Mouse (Mus musculus) myocyte (in vitro differentiated cells): ENCODE data around the gene Apol9a.

Experiments
- CEBPB ChIP-seq: IDR thresholded peaks from 2 replicates; pipeline ENCODE4 v1.6.1; 2011; ENCODE audit warnings: mild to moderate bottlenecking, moderate library complexity; ENCODE audit not compliant: poor library complexity, insufficient read depth, severe bottlenecking
- E2F4 ChIP-seq: IDR thresholded peaks from one replicate; pipeline ENCODE4 v1.6.1; 2011; ENCODE audit warnings: mild to moderate bottlenecking, control low read depth, moderate library complexity; ENCODE audit not compliant: insufficient read depth
- MYOD1 ChIP-seq, 3 experiments: IDR thresholded peaks; one replicate each; pipeline ENCODE4 v1.6.1; 2011; ENCODE audit warnings: control low read depth in 2 of 3, low read depth in 2 of 3, mild to moderate bottlenecking in 2 of 3, moderate library complexity in 1 of 3; ENCODE audit not compliant: insufficient read length in 2 of 3, control insufficient read depth in 1 of 3
- MYOG ChIP-seq, 3 experiments: IDR thresholded peaks; one replicate each; pipeline ENCODE4 v1.6.1; 2011; ENCODE audit warnings: control low read depth in 2 of 3, low read depth in 2 of 3, mild to moderate bottlenecking in 2 of 3; ENCODE audit not compliant: insufficient read length in 2 of 3, control insufficient read depth in 1 of 3, insufficient read depth in 1 of 3
- POLR2A ChIP-seq: IDR thresholded peaks from one replicate; pipeline ENCODE4 v1.6.1; 2011; ENCODE audit warnings: low read depth, mild to moderate bottlenecking, control low read depth, moderate library complexity; ENCODE audit not compliant: insufficient read length
- POLR2AphosphoS2 ChIP-seq: IDR thresholded peaks from one replicate; pipeline ENCODE4 v1.6.1; 2011; ENCODE audit warnings: low read depth, control low read depth; ENCODE audit not compliant: insufficient read length
- USF1 ChIP-seq: IDR thresholded peaks from one replicate; pipeline ENCODE4 v1.6.1; 2011; ENCODE audit warnings: low read depth, mild to moderate bottlenecking, control low read depth, moderate library complexity

DNA sequence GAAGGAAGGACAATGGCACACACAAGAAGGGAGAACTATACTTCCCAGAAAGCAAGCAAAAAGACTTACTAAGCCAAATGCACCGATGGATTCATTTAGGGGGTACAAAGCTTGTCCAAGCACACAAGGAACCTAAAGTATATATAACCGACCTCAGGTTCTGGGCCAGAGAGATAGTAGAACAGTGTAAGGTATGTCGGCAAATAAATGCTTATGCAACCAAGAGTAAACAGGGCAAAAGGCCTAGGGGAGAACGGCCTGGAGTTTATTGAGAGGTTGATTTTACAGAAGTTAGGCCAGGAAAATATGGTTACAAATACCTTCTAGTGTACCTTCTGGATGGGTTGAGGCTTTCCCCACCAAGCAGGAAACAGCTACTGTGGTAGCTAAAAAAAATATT is 33.5 kb downstream of the Apol9a start:
- TF ChIP-seq CEBPB (no peak), POLR2A (no peak), MYOD1 (IDR thresholded peaks at IDR 0.05; ENCODE audit: control insufficient read depth in 1 of 3, insufficient read length in 2 of 3, low read depth in 2 of 3) (no peak), MYOG (IDR thresholded peaks at IDR 0.05; ENCODE audit: control insufficient read depth in 1 of 3, insufficient read depth in 1 of 3, insufficient read length in 2 of 3, low read depth in 2 of 3) (no peak), USF1 (no peak), POLR2AphosphoS2 (no peak), E2F4 (no peak)
